Mouse (Mus musculus): ENCODE measurements at regions not wholly inside any gene's neighbourhood (a gene's known extent, or its start where the extent isn't known, plus 50 kb on each side); places are given as distances from the start of the nearest gene placed in this dataset.

DNA sequence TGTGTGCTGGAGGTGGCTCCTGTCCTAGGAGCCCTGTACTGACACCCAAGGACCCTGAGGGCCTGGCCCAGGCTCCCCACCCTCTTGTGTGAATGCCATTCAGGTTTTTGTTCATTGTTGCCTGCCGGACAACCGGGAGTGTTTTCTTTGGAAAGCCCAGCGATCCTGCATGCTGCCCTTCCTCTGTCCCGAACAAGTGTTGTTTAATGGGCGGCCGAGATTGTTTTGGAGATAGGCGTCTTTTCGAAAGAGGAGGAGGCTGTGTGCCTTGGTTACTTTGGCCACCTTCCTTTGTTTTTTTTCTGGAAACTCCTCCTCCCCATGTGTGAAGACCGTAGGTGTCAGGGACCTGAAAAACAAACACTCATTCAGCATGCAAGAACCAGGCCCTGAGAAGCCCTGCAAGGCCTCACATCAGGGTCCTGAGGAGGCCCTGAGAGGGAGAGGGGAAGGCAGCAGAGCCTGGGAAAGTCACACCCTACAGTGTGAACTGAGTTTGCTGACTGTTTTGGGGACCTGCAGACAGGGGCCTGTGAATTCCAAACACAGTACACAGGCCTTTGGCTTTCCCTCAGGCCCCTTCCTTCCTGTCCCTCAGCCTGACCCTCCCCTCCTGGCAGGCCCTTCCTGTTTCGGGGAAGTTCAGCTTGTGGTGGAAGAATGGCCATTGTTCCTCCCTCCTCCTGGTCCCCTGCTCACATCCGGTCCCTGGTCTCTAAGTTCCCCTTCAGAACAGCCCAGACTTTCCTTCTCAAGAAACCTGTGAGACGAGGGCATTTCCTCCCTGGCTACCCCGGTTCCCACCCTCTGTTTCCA is 140.1 kb downstream of the Tomm20 start:
- no peak for TF ChIP-seq POLR2A (IDR thresholded peaks at IDR 0.05; ENCODE audit: insufficient read depth, low read depth, low read length)
- TF ChIP-seq CTCF (IDR thresholded peaks at IDR 0.05; ENCODE audit: insufficient read depth, low read depth, low read length): no peak

All from olfactory bulb, adult 2 months (tissue).